Mouse (Mus musculus): ENCODE results near the gene Mapkap1. TPM values are rescaled to one million over a fixed set of nuclear protein-coding genes. Genes with fewer than 3 reads are reported as not detected.

Gene Mapkap1
- polyA plus RNA-seq, 1 experiment from 2014 or later, result 72.9 TPM

DNA sequence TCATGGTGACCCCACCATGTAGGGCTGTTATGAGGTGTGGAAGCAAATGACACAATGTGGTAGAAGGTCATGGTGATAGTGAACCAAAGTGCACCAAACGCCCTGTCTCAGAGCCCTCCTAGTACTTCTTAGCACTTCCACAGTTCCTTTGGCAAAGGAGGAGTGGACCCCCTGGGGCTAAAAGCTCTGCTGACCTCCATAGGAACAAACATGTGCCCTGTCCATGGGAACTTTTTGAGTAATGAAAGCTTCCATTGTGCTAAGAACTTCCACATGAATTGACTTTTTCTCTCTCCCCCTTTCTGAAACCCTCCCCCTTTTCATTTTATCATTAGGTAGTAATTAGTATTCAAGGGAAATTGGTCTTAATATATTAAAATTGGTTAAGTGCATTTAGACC is 164.5 kb downstream of the Mapkap1 start:
- Histone ChIP-seq H3K9me3 (ENCODE audit: control insufficient read depth, low read length) (no peaks in the 10 kb centered on the region), H3K27ac (ENCODE audit: low read length) (no peak overlapping the region), H3K27me3 (replicated peaks; ENCODE audit: control insufficient read depth, insufficient read depth, low read length) (no peaks in the 10 kb centered on the region), H3K4me1 (ENCODE audit: control insufficient read depth, insufficient read depth, low read length) (peaks cover 9% of the 10 kb centered on the region), H3K9ac (ENCODE audit: low read depth, low read length) (no peak overlapping the region), H3K4me2 (ENCODE audit: low read depth, low read length) (no peak overlapping the region), H3K4me3 (ENCODE audit: low read length) (no peak overlapping the region), H3K36me3 (ENCODE audit: control insufficient read depth, insufficient read depth, low read length) (no peaks in the 10 kb centered on the region)
- 60% methylated on average over 1 of the region's 1 CpGs for WGBS
- ATAC-seq, result no peak

DNA sequence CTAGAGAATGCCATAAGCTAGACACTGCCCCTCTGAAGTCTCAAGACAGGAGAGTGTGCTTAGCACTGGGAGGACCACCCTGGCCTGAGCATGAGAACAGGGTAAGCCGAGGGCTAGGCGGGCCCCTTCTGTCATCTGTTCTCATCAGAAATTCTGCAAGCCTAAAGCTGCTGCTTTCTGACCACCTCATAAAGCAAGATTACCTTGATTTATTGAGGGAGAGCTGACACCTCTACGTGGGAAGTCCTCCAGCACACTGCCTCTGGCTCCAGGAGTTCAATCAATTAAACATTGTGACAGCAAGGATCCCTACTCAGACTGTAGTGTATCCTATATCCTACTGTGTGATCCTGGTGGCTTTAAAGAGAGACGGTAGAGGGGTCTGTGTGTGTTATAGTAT is 166.5 kb downstream of the Mapkap1 start:
- Histone ChIP-seq H3K27ac (ENCODE audit: low read length) (no peak overlapping the region), H3K4me3 (ENCODE audit: low read length) (no peak overlapping the region), H3K4me2 (ENCODE audit: low read depth, low read length) (no peak overlapping the region), H3K4me1 (ENCODE audit: control insufficient read depth, insufficient read depth, low read length) (peaks cover 9% of the 10 kb centered on the region), H3K36me3 (ENCODE audit: control insufficient read depth, insufficient read depth, low read length) (no peaks in the 10 kb centered on the region), H3K27me3 (replicated peaks; ENCODE audit: control insufficient read depth, insufficient read depth, low read length) (no peaks in the 10 kb centered on the region), H3K9me3 (ENCODE audit: control insufficient read depth, low read length) (no peaks in the 10 kb centered on the region), H3K9ac (ENCODE audit: low read depth, low read length) (no peak overlapping the region)
- no peak for ATAC-seq
- WGBS, result 41% methylated on average over 4 of the region's 4 CpGs

DNA sequence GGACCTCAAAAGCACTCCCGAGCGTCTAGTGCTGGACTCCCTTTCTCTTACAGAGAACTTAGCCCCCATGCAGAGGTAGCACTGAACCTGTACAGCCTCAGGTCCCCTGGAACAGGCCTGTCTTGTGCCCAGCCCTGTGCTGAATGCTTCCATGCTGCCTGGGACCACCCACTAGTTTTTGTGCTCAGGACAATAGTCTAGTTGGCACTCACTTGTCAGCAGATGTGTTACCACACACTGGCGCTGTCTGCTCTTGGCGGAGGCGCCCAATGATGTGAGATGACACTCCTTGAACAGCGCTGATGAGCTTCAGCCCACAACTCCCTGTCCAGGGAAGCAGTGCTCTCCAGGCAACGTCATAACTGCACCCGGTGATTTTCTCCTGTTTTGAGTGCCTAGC is 182.0 kb downstream of the Mapkap1 start:
- peaks cover 13% of the 10 kb centered on the region; the same call in 1 of the 2 replicates for H3K4me1 ChIP-seq (ENCODE audit: control insufficient read depth, insufficient read depth, low read length)
- no peak overlapping the region for H3K4me3 ChIP-seq (ENCODE audit: low read length)
- no peak overlapping the region for H3K4me2 ChIP-seq (ENCODE audit: low read depth, low read length)
- ATAC-seq, result no peak
- no peak overlapping the region for H3K27ac ChIP-seq (ENCODE audit: low read length)
- no peaks in the 10 kb centered on the region for H3K9me3 ChIP-seq (ENCODE audit: control insufficient read depth, low read length)
- no peak overlapping the region for H3K9ac ChIP-seq (ENCODE audit: low read depth, low read length)
- 81% methylated on average over 8 of the region's 8 CpGs for WGBS
- H3K27me3 ChIP-seq (replicated peaks; ENCODE audit: control insufficient read depth, insufficient read depth, low read length), result no peaks in the 10 kb centered on the region
- 0 out of 2 replicates have a peak, but pooled peaks cover 4% of the 10 kb centered on the region for H3K36me3 ChIP-seq (ENCODE audit: control insufficient read depth, insufficient read depth, low read length)

DNA sequence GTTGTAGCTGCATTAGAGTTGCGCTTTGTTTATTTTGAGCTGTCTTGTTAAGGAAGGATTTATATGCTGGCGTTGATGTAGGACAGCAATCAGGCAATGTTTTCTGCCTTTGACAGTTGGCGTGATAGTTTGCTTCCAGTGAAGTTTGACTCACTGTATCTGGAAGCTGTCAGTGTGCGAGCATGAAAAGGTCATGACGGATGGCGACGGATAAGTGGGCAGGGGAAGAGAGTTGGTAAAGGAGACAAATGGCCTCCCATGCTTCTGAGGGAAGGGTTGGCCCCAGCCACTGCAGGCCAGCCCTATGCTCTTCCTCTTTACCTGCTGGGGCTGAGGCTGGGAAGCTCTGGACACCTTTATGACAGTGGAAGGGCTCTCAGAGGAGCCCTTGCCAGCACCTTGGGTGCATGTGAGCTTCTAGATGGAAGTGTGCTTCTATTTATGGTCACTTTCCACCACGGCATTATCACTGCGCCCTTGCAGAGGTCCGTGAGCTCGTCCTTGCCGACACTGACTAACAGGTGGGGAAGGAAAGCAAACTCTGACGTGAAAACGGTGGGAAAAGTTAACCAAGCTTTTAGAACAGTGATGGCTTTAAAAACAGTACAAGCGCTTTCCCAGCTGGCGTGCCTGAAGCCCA is 185.3 kb downstream of the Mapkap1 start:
- 0 out of 2 replicates have a peak, but pooled peaks have one; percentile 26 for ATAC-seq
- no peak overlapping the region for H3K4me3 ChIP-seq (ENCODE audit: low read length)

DNA sequence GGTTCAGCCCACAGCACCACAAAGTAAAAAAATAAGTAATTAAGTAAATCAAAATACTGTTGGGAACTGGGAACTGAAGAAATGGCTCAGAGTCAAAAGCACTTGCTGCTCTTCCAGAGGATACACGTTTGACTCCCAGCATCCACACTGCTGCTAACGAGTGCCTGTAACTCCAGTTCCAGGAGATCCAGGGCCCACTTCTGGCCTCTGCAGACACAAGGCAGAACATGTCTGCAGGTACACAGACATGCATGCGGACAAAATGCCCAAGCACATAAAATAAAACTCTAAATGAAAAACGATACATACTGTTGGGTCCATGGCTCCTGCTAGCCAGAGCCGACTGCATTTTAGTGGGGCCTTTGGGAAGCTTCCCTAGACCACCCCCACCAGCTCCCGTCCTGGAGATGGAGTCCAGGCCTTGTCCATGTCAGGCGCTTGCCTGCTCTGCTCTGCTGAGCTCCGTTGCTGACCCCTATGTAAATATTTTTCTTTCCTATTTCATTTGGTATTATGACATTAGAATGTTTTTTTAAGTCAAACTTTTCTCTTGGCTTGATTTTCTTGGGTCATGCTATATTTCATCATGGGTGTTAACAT is 185.9 kb downstream of the Mapkap1 start:
- Histone ChIP-seq H3K36me3 (ENCODE audit: control insufficient read depth, insufficient read depth, low read length) (no peaks in the 10 kb centered on the region), H3K4me1 (ENCODE audit: control insufficient read depth, insufficient read depth, low read length) (peaks cover 15% of the 10 kb centered on the region; the same call in 1 of the 2 replicates), H3K27me3 (replicated peaks; ENCODE audit: control insufficient read depth, insufficient read depth, low read length) (no peaks in the 10 kb centered on the region), H3K9me3 (ENCODE audit: control insufficient read depth, low read length) (no peaks in the 10 kb centered on the region), H3K4me3 (ENCODE audit: low read length) (no peak overlapping the region), H3K27ac (ENCODE audit: low read length) (peak overlapping the region; percentile 42), H3K4me2 (ENCODE audit: low read depth, low read length) (no peak overlapping the region), H3K9ac (ENCODE audit: low read depth, low read length) (no peak overlapping the region)
- WGBS, result 46% methylated on average over 8 of the region's 8 CpGs
- peak; percentile 68 for ATAC-seq

More for the DNA sequence above, 185.3 kb downstream of the Mapkap1 start:
- Histone ChIP-seq H3K4me2 (ENCODE audit: low read depth, low read length) (no peak overlapping the region), H3K9me3 (ENCODE audit: control insufficient read depth, low read length) (no peaks in the 10 kb centered on the region), H3K36me3 (ENCODE audit: control insufficient read depth, insufficient read depth, low read length) (0 out of 2 replicates have a peak, but pooled peaks cover under 1% of the 10 kb centered on the region), H3K4me1 (ENCODE audit: control insufficient read depth, insufficient read depth, low read length) (peaks cover 15% of the 10 kb centered on the region; the same call in 1 of the 2 replicates), H3K27ac (ENCODE audit: low read length) (peak overlapping the region; percentile 42), H3K27me3 (replicated peaks; ENCODE audit: control insufficient read depth, insufficient read depth, low read length) (no peaks in the 10 kb centered on the region), H3K9ac (ENCODE audit: low read depth, low read length) (no peak overlapping the region)
- 44% methylated on average over 16 of the region's 16 CpGs for WGBS

DNA sequence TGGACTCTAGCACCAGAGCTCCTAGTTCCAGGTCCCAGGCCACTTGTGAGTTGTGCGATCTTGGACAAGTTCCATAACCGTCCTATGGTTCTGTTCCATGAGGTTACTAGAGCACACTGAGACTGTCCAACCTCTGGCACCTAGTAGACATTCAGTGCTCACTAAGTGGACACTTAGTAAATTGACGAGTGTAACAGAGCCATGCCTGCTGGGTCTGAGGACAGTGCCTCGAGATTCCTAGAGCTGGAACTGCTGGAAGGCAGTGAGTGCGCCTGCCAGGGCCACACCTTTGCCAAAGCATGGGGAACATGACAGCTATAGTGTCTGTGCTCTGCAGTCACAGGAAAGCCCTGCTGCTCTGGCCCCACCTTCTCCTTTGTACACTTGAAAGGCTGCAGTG is 187.4 kb downstream of the Mapkap1 start:
- H3K36me3 ChIP-seq (ENCODE audit: control insufficient read depth, insufficient read depth, low read length), result no peaks in the 10 kb centered on the region
- H3K27ac ChIP-seq (ENCODE audit: low read length), result no peak overlapping the region
- H3K9me3 ChIP-seq (ENCODE audit: control insufficient read depth, low read length), result no peaks in the 10 kb centered on the region
- no peak overlapping the region for H3K4me2 ChIP-seq (ENCODE audit: low read depth, low read length)
- WGBS, result 89% methylated on average over 5 of the region's 5 CpGs
- H3K27me3 ChIP-seq (replicated peaks; ENCODE audit: control insufficient read depth, insufficient read depth, low read length), result no peaks in the 10 kb centered on the region
- H3K4me1 ChIP-seq (ENCODE audit: control insufficient read depth, insufficient read depth, low read length), result peaks cover 13% of the 10 kb centered on the region; the same call in 1 of the 2 replicates
- no peak overlapping the region for H3K4me3 ChIP-seq (ENCODE audit: low read length)
- no peak for ATAC-seq
- no peak overlapping the region for H3K9ac ChIP-seq (ENCODE audit: low read depth, low read length)

DNA sequence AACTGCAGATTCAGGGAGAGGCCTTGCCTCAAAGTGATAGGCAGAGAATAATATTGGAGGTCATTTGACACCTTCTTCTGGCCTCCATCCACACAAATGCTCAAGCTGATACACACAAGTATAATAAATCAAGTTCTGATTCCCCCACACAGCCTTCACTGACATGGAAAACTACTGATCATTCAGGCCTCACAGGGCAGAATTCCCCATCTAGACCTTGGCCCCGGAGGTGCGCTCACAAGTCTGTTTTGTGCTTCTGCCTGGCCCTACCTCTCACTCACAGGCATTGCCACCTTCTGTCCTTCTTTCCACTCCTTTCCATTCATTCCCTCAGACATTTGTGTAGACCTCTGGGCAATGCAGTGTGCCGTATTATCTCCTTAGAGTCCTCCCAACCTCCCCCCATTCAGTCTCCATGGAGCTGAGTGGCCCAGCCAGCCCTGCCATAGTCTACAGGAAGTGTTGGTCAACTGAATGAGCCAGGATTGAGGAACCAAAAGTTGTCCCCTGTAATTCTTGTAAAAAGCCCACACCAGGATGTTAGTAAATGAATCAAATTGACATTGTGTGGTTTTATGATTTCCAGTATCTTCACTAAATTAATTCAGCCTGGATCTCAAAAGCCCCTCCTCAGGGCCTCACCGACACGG is 193.2 kb downstream of the Mapkap1 start:
- H3K9ac ChIP-seq (ENCODE audit: low read depth, low read length), result no peak overlapping the region
- ATAC-seq, result no peak
- no peaks in the 10 kb centered on the region for H3K27me3 ChIP-seq (replicated peaks; ENCODE audit: control insufficient read depth, insufficient read depth, low read length)
- H3K9me3 ChIP-seq (ENCODE audit: control insufficient read depth, low read length), result no peaks in the 10 kb centered on the region
- H3K4me2 ChIP-seq (ENCODE audit: low read depth, low read length), result no peak overlapping the region
- H3K4me1 ChIP-seq (ENCODE audit: control insufficient read depth, insufficient read depth, low read length), result peaks cover 15% of the 10 kb centered on the region; the same call in 1 of the 2 replicates
- H3K4me3 ChIP-seq (ENCODE audit: low read length), result no peak overlapping the region
- H3K27ac ChIP-seq (ENCODE audit: low read length), result no peak overlapping the region
- 69% methylated on average over 5 of the region's 5 CpGs for WGBS
- H3K36me3 ChIP-seq (ENCODE audit: control insufficient read depth, insufficient read depth, low read length), result no peaks in the 10 kb centered on the region

DNA sequence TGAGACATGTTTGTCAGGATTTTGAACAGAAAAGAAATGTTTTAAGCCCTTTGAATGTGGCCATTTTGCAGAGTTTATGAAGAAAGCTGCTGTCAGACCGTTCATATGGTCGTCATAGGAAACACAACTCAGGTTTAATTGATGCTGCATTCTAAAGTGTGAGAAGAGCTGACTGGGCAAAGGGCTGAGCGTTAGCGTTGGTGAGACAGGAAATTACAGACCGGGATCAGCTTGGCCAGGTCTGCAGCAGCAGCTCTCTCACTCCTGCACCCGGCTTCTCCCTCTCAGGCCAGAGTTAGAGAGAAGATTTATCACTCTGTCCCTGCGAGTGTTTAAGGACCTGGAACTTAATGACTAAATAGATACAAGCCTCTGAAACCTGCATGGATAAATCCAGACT is 194.2 kb downstream of the Mapkap1 start:
- no peak overlapping the region for H3K27ac ChIP-seq (ENCODE audit: low read length)
- H3K36me3 ChIP-seq (ENCODE audit: control insufficient read depth, insufficient read depth, low read length), result no peaks in the 10 kb centered on the region
- no peak overlapping the region for H3K9ac ChIP-seq (ENCODE audit: low read depth, low read length)
- ATAC-seq, result no peak
- WGBS, result 18% methylated on average over 7 of the region's 7 CpGs
- no peaks in the 10 kb centered on the region for H3K9me3 ChIP-seq (ENCODE audit: control insufficient read depth, low read length)
- no peaks in the 10 kb centered on the region for H3K27me3 ChIP-seq (replicated peaks; ENCODE audit: control insufficient read depth, insufficient read depth, low read length)
- H3K4me2 ChIP-seq (ENCODE audit: low read depth, low read length), result no peak overlapping the region
- H3K4me1 ChIP-seq (ENCODE audit: control insufficient read depth, insufficient read depth, low read length), result peaks cover 15% of the 10 kb centered on the region; the same call in 1 of the 2 replicates
- H3K4me3 ChIP-seq (ENCODE audit: low read length), result no peak overlapping the region

DNA sequence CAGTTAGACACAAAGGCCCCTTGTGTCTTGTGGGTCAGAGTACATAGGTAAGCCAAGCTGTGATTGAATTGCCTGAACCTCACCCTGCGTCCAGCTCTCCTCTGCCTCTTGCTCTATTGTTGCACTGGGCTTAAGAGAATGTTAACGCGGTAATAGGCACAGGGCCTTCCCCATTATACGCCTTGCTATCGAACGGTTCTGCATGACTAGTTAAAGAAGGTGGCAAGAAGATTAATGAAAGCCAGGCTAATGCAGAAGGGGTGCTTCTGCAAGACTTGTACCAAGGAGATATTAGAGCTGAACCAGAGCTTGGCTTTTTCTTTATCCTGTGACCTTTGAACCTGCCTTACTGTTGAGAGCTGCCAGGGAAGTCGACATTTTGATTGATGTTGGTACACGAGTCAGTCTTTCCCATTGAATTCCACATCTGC is 195.6 kb downstream of the Mapkap1 start:
- H3K36me3 ChIP-seq (ENCODE audit: control insufficient read depth, insufficient read depth, low read length), result no peaks in the 10 kb centered on the region
- peak; percentile 83 for ATAC-seq
- WGBS, result 42% methylated on average over 8 of the region's 8 CpGs
- H3K4me1 ChIP-seq (ENCODE audit: control insufficient read depth, insufficient read depth, low read length), result peaks cover 15% of the 10 kb centered on the region; the same call in 1 of the 2 replicates
- no peaks in the 10 kb centered on the region for H3K27me3 ChIP-seq (replicated peaks; ENCODE audit: control insufficient read depth, insufficient read depth, low read length)
- H3K9me3 ChIP-seq (ENCODE audit: control insufficient read depth, low read length), result no peaks in the 10 kb centered on the region
- H3K27ac ChIP-seq (ENCODE audit: low read length), result 0 out of 2 replicates have a peak overlapping the region, but pooled peaks have one; percentile 20
- H3K9ac ChIP-seq (ENCODE audit: low read depth, low read length), result no peak overlapping the region
- no peak overlapping the region for H3K4me2 ChIP-seq (ENCODE audit: low read depth, low read length)
- H3K4me3 ChIP-seq (ENCODE audit: low read length), result no peak overlapping the region

Measured in intestine, embryonic 16.5 days (tissue).